Mouse (Mus musculus) cerebellum, adult 2 months (tissue): Measurements from ENCODE around the gene Bcas3. TPM values are rescaled to one million over a fixed set of nuclear protein-coding genes. Genes with fewer than 3 reads are reported as not detected.

ENCODE experiments used
- DNase-seq, 2 experiments: peaks; one replicate each; pipeline ENCODE4 v3.0.0; 2021
- H3K27ac ChIP-seq: fragments of 200-500 bp; 2 replicates; pipeline ENCODE4 v1.5.1; 2012; ENCODE audit warnings: low read length, control low read depth, inconsistent platforms; ENCODE audit not compliant: insufficient read depth
- H3K27me3 ChIP-seq: fragments of 200-500 bp; 2 replicates; pipeline ENCODE4 v1.6.1; 2012; ENCODE audit warnings: inconsistent platforms, mild to moderate bottlenecking, low read length, moderate library complexity; ENCODE audit not compliant: control insufficient read depth, insufficient read depth
- H3K4me1 ChIP-seq: fragments of 200-500 bp; 2 replicates; pipeline ENCODE4 v1.6.1; 2011; ENCODE audit warnings: low read length; ENCODE audit not compliant: control insufficient read depth, insufficient read depth
- H3K4me3 ChIP-seq: fragments of 200-500 bp; replicated peaks from 2 replicates; pipeline ENCODE3; 2011; ENCODE audit warnings: mild to moderate bottlenecking, low read depth, low read length, control low read depth; ENCODE audit not compliant: insufficient read depth
- CTCF ChIP-seq: fragments of 200-500 bp; IDR thresholded peaks from 2 replicates; pipeline ENCODE4 v1.5.1; 2011; ENCODE audit warnings: low read depth, mild to moderate bottlenecking, control low read depth, low read length, moderate library complexity, borderline replicate concordance; ENCODE audit not compliant: insufficient read depth
- POLR2A ChIP-seq: fragments of 200-500 bp; IDR thresholded peaks from 2 replicates; pipeline ENCODE4 v1.6.1; 2011; ENCODE audit warnings: low read length, control low read depth, borderline replicate concordance; ENCODE audit not compliant: insufficient read depth
- WGBS: fragments of 180-500 bp; shearing (Covaris S2); methylation state at CpG from one replicate; pipeline ENCODE4 v1.1.7; 2018; 5-methylcytosine and 5-hydroxymethylcytosine counted together
- polyA plus RNA-seq: library from polyadenylated mRNA; depleted of rRNA; stranded (reverse); fragments of >200 nt; gene quantifications from 2 replicates; pipeline ENCODE4 v1.2.3, GENCODE M21; 2012

Gene Bcas3
- polyA plus RNA-seq, 1 experiment = 44.4 TPM

GRCm38 (mm10) chr11:85696491-85697398, 343.8 kb downstream of the Bcas3 start:
- Histone ChIP-seq H3K4me1 (no peaks in the 10 kb centered on the region), H3K4me3 (no peak overlapping the region), H3K27ac (no peak overlapping the region), H3K27me3 (no peaks in the 10 kb centered on the region)
- WGBS = 67% methylated on average over 14 of the region's 14 CpGs
- peak in 1 of 2 experiments; percentile 10 for DNase-seq
- no peak for TF ChIP-seq CTCF
- no peak for TF ChIP-seq POLR2A

- Histone ChIP-seq H3K4me1 (no peaks in the 10 kb centered on the region), H3K27me3 (no peaks in the 10 kb centered on the region), H3K4me3 (no peak overlapping the region), H3K27ac (no peak overlapping the region)
- TF ChIP-seq POLR2A (no peak), CTCF (no peak)
- 95% methylated on average over 4 of the region's 4 CpGs for WGBS
- no peak for DNase-seq
Observed at GRCm38 (mm10) chr11:85697468-85697867, 344.5 kb downstream of the Bcas3 start.

GRCm38 (mm10) chr11:85698242-85698641, 345.3 kb downstream of the Bcas3 start:
- Histone ChIP-seq H3K27ac (no peak overlapping the region), H3K27me3 (no peaks in the 10 kb centered on the region), H3K4me1 (no peaks in the 10 kb centered on the region), H3K4me3 (no peak overlapping the region)
- TF ChIP-seq POLR2A (no peak), CTCF (no peak)
- no peak for DNase-seq
- 90% methylated on average over 11 of the region's 11 CpGs for WGBS

- WGBS = 73% methylated on average over 4 of the region's 4 CpGs
- TF ChIP-seq POLR2A (no peak), CTCF (no peak)
- Histone ChIP-seq H3K27me3 (no peaks in the 10 kb centered on the region), H3K27ac (no peak overlapping the region), H3K4me3 (no peak overlapping the region), H3K4me1 (no peaks in the 10 kb centered on the region)
- no peak for DNase-seq
Observed at GRCm38 (mm10) chr11:85704062-85704748, 351.2 kb downstream of the Bcas3 start.

- H3K27me3 ChIP-seq = no peaks in the 10 kb centered on the region
- 41% methylated on average over 1 of the region's 1 CpGs for WGBS
- no peak overlapping the region for H3K4me3 ChIP-seq
- DNase-seq = no peak
- no peaks in the 10 kb centered on the region for H3K4me1 ChIP-seq
- TF ChIP-seq CTCF = 0 out of 2 replicates have a peak, but pooled peaks have one; percentile 24
- no peak for TF ChIP-seq POLR2A
- no peak overlapping the region for H3K27ac ChIP-seq
Observed at GRCm38 (mm10) chr11:85706630-85707029, 353.7 kb downstream of the Bcas3 start.

- no peak overlapping the region for H3K27ac ChIP-seq
- DNase-seq = no peak
- H3K4me3 ChIP-seq = no peak overlapping the region
- H3K4me1 ChIP-seq = no peaks in the 10 kb centered on the region
- no peaks in the 10 kb centered on the region for H3K27me3 ChIP-seq
- WGBS = 95% methylated on average over 1 of the region's 1 CpGs
- TF ChIP-seq CTCF (no peak), POLR2A (no peak)
Observed at GRCm38 (mm10) chr11:85707496-85707895, 354.5 kb downstream of the Bcas3 start.

- no peak for TF ChIP-seq CTCF
- WGBS = 60% methylated on average over 6 of the region's 6 CpGs
- no peaks in the 10 kb centered on the region for H3K27me3 ChIP-seq
- no peak for DNase-seq
- H3K4me1 ChIP-seq = no peaks in the 10 kb centered on the region
- H3K4me3 ChIP-seq = no peak overlapping the region
- H3K27ac ChIP-seq = no peak overlapping the region
Observed at GRCm38 (mm10) chr11:85709147-85709546, 356.2 kb downstream of the Bcas3 start.

- no peak overlapping the region for H3K4me3 ChIP-seq
- no peaks in the 10 kb centered on the region for H3K27me3 ChIP-seq
- whole genome bisulfite sequencing = 94% methylated on average over 7 of the region's 7 CpGs
- H3K27ac ChIP-seq = no peak overlapping the region
- no peaks in the 10 kb centered on the region for H3K4me1 ChIP-seq
- DNase-seq = no peak
- TF ChIP-seq CTCF (no peak), POLR2A (no peak)
Observed at GRCm38 (mm10) chr11:85710155-85710554, 357.2 kb downstream of the Bcas3 start.
